Mouse (Mus musculus) liver, embryonic 14.5 days (tissue): ENCODE data around the gene Gpm6b.

Source experiments
- CTCF ChIP-seq: IDR thresholded peaks from 2 replicates; pipeline ENCODE4 v1.5.1; 2016; ENCODE audit warnings: antibody characterized with exemption, low read depth, control low read depth
- EP300 ChIP-seq: IDR thresholded peaks from 2 replicates; pipeline ENCODE4 v1.6.1; 2016; ENCODE audit warnings: antibody characterized with exemption, low read depth

GRCm38 (mm10) chrX:166216720-166217119 lies 22.0 kb upstream of the Gpm6b start:
- TF ChIP-seq CTCF = no peak
- TF ChIP-seq EP300 = no peak
